Mouse (Mus musculus): Measurements from ENCODE around the gene Tsc22d3.
"Not testable (repeated sequence)": the region's sequence is repeated elsewhere in the genome, so short reads cannot be mapped to it uniquely, and the experiment has no call there.

Tsc22d3 gene

DNA sequence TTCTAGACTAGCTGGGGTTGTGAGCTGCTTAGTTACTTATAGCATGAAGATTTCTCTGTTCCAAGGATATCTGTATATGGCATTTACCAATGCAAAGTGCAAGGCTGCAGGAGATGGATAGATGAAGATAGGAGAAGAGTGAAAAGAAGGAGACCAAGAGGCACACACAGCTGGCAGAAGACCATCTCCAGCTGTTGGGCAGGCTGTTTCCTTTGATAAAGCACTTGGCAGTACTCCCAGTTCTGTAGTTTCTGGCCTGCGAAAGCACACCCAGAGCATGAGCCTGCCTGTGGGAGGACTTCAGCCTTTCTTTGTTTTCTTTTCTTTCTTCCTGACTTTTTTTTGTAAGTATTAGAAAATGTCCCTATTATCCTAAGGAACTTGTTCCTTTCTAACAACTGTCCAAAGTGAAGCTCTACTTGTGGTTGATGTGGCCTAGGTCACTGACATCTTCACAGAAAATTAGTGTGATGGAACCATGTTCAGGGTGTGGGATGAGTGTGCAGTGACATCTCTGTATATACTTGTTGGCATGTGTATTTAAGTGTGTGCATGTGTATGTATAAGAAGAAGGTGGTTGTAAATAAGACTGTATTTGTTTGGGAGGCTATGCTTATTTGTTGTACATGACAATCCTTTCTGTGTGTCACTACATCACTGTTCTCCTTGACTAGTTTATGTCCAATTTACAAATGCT, 32.6 kb downstream of the Tsc22d3 start:
- in situ Hi-C loops (cut with MboI; ENCODE audit: low sequenced_read_pairs): no loop called here

- in situ Hi-C loops (cut with MboI; ENCODE audit: low sequenced_read_pairs): no loop called here
Measured at GRCm38 (mm10) chrX:140565759-140566158, 34.7 kb downstream of the Tsc22d3 start.

DNA sequence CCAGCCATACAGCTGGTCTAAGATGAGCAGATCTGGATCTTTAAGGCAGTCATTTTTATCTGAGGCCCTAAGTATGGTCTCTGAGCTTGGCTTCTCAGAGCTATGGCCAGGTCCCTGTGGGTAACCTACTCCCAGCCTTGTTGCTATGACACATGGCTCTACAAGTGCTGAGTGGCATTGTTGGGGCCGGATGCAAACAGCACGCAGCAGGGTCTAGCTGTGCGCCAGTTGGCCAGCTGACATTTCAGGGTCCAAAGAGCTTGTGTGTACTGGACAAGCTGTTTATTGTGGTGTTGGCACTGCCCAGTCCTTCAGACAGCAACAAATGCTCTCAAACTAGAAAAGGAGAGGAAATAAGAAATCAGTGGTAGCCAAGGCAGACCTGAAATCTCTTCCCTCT, 35.2 kb downstream of the Tsc22d3 start:
- in situ Hi-C loops (cut with MboI; ENCODE audit: low sequenced_read_pairs): no loop called here

GRCm38 (mm10) chrX:140564777-140565176, 35.7 kb downstream of the Tsc22d3 start:
- in situ Hi-C loops (cut with MboI; ENCODE audit: low sequenced_read_pairs): no loop called here

DNA sequence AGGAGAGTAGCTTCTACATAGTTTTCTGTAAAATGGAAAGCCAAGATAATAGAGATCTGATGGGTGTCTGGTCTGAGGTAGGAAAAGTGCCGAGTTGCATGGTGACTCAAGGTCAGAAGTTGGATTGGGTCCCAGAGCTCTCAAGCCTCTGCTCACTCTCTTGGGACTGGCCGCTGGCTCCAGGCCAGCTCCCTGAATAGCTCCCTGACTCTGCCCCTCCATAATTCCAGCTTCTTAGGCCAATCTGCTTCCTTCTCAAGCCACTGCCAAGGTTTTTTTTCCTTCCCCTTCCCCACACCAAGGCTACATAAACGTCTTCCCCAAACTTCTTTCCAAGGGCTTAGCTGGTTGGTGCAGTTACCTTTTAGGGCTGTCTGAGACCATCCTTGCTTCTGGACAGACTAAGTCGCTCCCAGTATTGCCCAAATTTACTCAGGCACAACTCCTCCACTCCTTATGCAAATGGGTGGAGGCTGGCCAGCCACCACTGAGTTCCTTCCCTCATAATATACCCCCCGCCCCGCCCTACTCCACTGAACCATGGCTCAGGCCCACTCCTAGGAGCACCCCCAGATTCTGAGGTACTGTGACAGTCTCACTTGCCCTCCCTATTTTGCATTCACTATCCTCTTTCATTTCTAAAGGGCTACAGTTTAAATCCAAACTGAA, 42.1 kb downstream of the Tsc22d3 start:
- in situ Hi-C loops (cut with MboI; ENCODE audit: low sequenced_read_pairs): no loop called here

GRCm38 (mm10) chrX:140555965-140556364, 44.5 kb downstream of the Tsc22d3 start:
- in situ Hi-C loops (cut with MboI; ENCODE audit: low sequenced_read_pairs): no loop called here

DNA sequence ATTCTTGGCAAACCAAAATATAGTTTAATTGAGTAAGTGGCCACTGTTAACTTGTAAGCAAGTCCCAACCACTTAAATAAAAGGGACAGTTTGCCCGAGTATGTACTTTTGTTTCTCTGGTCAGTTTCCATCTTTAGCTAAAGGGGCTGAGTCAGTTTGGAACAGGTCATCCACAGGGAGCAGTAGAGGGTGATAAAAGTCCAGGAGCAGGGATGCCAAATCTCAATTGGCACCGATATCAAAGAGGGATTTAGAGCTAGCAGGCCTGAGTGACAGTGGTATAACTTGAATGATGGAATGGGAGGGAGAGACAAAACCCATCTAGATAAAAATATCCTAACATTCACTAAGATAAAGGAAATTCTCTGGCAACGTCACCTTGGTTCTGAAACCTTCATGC, 45.0 kb downstream of the Tsc22d3 start:
- in situ Hi-C loops (cut with MboI; ENCODE audit: low sequenced_read_pairs): no loop called here

- in situ Hi-C loops (cut with MboI; ENCODE audit: low sequenced_read_pairs): no loop called here
Measured at GRCm38 (mm10) chrX:140547660-140548419, 52.6 kb downstream of the Tsc22d3 start.

- in situ Hi-C loops (cut with MboI; ENCODE audit: low sequenced_read_pairs): no loop called here
Measured at GRCm38 (mm10) chrX:140544737-140545136, 55.7 kb downstream of the Tsc22d3 start.

DNA sequence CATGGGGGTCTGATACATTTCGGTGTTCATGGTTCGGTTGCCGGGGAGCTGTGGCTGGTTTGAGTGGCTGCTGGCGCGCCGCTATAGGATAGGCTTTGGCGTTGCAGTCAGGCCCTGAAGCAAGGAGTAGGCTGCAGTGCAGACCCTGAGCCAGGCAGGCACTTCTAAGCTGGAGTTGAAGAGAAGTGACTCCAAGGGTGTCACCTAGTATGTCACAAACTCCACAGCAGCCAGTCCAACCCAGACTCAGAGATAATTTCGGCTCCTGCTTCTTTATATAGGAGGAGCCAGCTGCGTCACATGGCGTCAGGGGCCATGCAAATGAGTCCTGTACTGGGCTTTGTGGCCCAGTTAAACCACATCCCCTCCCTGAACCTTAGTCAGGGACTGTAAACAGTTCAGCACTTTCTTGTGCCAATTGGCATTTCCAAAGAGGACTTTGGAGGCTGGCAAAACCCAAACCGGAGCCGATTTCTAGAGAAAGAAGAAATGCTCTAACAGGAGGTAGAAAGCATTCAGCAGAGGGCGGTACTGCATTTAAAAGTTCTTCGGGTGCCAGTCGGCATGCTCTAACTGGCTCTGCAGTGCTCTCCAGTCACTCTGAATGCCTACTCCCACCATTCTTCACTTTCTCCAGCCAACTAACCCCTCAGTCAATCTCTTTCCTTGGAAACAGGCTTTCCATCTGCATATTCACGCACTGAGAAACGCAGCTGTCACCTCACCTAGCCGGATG, 57.4 kb downstream of the Tsc22d3 start:
- in situ Hi-C loops (cut with MboI; ENCODE audit: low sequenced_read_pairs): no loop called here

DNA sequence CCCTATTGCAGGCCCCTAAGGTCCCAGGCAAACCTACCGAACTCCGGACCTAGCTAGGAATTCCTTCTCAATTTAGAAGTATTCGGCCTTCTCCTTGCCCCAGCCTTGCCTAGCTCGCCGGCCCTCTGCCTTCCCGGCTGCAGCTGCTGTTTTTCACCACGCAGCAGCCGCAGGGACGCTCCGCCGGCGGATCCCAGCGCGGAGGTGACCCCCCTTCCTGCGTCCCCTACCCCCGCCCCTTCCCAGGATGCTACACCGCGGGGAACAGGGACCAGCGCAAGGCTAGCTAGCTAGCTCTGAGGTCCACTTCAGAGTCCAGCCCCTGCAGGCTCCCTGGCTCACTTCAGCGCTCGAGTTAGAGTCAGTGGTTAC, 58.0 kb downstream of the Tsc22d3 start:
- in situ Hi-C loops (cut with MboI; ENCODE audit: low sequenced_read_pairs): no loop called here

DNA sequence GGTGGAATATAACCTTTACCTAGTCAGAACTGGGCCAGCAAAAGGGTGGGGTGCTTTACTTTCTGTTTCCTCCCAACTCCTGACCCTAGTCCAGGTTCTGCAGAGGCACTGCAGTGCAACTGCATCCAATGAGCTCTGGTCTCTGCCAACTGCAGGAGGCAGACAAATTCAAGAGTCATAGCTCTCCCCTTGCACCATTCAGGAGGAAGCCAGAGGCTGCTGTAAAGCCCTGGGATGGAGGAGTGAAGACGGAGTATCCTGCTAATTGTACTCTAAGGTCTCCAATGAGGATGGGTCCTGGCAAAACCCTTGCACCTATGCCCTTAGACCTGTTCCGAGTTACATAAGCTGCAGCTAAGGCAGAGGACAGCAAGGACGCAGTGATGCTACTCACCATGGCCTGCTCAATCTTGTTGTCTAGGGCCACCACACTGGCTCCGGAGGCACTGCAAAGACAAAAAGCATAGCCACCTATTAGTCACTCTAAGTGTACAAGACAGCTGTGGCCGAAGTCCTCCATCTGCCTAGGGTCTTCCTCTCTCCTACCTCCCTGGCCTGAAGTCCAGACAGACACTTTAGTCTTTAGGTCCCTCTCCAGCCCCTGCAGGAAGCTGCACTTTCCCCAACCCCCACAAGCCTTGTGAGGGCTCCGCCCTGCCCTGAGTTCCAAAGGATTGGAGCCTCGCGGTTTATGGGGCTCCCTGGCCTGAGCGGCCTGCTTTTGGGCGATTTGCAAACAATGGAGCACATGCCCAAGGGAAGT, 58.6 kb downstream of the Tsc22d3 start:
- in situ Hi-C loops (cut with MboI; ENCODE audit: low sequenced_read_pairs): no loop called here

DNA sequence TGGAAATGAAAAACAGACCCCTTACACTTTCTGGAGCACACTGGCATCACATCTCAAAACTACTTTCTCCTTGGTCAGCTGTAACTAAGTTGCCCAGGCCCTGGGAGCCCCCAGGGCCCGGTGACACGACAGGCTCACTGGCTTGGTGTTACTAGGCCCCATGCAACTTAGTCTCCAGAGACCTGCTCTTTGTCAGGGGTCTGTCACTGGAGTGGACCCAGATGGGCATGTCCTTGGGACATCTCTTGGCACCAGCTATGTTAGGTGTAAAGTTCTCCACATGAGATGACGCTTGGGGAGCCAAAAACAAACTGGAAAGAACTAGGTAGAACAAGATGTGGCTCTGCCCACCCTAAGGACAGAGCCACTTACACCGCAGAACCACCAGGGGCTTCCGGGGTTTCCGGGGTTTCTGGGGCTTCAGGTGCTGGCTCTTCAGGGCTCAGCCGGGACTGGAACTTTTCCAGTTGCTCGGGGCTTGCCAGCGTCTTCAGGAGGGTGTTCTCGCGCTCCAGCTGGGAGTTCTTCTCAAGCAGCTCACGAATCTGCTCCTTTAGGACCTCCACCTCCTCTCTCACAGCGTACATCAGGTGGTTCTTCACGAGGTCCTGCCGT, 59.9 kb downstream of the Tsc22d3 start:
- in situ Hi-C loops (cut with MboI; ENCODE audit: low sequenced_read_pairs): no loop called here

- in situ Hi-C loops (cut with MboI; ENCODE audit: low sequenced_read_pairs): not testable (repeated sequence)
Measured at GRCm38 (mm10) chrX:140539831-140540230, 60.6 kb downstream of the Tsc22d3 start.

- in situ Hi-C loops (cut with MboI; ENCODE audit: low sequenced_read_pairs): no loop called here
Measured at GRCm38 (mm10) chrX:140539111-140539680, 61.3 kb downstream of the Tsc22d3 start.

- in situ Hi-C loops (cut with MboI; ENCODE audit: low sequenced_read_pairs): no loop called here
Measured at GRCm38 (mm10) chrX:140538649-140539048, 61.8 kb downstream of the Tsc22d3 start.

- in situ Hi-C loops (cut with MboI; ENCODE audit: low sequenced_read_pairs): no loop called here
Measured at GRCm38 (mm10) chrX:140537662-140538061, 62.8 kb downstream of the Tsc22d3 start.

DNA sequence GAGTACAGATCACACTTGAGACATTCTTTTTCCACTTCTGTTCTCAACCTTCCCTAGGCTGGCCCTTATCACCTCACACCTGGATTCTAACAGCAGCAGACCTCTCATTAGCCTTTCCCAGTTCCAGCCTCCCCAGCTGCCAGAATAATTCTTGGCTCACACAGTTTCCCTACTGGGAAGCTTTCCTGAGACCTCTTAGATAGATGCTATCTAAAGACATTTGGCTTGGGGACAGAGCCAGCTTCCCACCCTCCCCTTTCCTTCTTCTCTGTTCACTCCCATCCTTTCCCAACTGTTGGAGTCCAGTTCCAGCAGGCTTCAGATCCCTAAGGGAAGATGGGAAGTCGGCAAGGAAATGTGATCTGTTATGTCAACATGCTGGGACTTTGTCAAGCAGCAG, 65.0 kb downstream of the Tsc22d3 start:
- in situ Hi-C loops (cut with MboI; ENCODE audit: low sequenced_read_pairs): no loop called here

DNA sequence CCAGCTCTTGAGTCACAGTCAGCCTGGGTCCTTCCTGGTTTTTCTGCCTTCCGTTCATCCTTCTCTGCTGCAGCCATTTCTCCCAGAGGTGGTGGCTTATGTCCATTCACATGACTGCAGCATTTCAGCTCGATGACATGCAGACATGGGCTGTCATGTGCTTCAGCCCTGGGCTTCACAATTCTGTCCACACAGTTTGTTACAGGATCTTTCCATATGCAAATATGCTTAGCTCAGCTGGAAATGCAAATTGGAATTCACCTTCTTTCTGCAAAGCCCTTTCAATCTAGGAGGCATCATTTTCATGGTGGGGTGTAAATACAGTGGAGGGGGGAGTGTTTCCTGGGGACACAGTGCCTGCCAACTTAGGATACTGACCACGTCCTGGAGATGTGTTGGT, 66.2 kb downstream of the Tsc22d3 start:
- in situ Hi-C loops (cut with MboI; ENCODE audit: low sequenced_read_pairs): no loop called here

DNA sequence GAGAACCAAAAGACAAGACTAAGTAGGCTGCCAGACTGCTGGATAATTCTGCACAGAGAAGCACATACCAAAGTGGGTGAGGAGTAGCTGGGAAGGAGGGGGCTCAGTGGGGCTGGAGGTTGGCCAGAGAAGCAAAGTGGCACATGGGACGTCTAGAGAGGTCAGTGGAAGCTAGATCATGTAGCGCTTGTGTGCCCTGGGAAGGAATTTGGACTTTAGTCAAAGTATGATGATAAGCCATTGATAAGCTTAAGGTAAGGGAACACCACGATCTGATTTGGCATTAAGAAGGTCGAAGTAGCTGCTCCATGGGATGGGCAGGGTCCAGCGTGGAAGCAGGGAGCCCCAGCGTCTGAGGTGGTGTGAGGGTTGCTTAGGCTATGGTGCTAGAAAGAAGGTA, 68.1 kb downstream of the Tsc22d3 start:
- in situ Hi-C loops (cut with MboI; ENCODE audit: low sequenced_read_pairs): no loop called here
